Mouse (Mus musculus) lung, postnatal 10 days (tissue): ENCODE measurements around the gene Hpcal1.
A peak's percentile ranks its signal among the peaks of the same experiment; 100 is the strongest.

Source experiments
- DNase-seq: peaks from one replicate; pipeline ENCODE4 v3.0.0; 2021

Hpcal1 gene

DNA sequence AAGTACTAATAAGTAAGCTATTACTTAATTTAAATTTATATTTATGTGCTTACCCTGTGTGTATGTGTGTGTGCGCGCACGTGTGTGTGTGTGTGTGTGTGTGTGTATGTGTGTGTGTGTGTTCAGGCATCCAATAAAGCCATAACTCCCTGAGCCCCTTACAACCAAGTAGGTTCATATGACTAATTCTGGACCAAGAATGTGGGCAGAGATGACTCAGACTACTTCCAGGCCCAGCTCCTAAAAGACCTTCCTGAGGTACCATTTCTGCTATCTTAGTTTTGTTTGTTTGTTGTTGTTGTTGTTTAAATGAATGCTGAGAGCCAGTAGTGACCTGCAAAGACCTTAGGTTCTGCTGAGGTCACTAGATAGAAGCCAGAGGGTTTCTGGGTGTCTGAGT, 1.7 kb upstream of the Hpcal1 start:
- no peak for DNase-seq

- no peak for DNase-seq
Measured at GRCm38 (mm10) chr12:17689931-17690563, 609 bp upstream of the Hpcal1 start.

- peak; percentile 54 for DNase-seq
Measured at GRCm38 (mm10) chr12:17691320-17691876, 742 bp downstream of the Hpcal1 start.

DNA sequence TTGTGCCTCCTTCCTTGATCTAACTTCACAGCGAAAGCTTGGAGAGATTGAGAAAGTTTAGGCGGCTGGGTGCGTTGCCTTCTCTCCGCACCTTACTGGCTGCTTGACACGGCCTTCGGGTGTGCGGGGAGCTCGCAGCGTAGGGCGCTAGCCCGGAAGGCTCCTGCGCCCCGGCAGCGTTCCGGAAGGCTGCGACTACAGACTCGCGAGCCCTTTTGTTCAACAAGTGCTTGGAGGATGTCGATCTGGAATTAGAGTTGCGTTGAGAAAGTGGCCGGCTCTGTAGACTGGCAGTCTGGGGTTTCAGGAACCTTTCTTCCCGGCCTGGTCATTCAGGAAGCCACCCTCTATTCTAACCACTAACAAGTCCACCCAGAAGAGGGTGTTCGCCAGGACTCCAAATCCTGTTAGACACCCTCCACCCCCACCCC, 1.2 kb downstream of the Hpcal1 start:
- DNase-seq = peak; percentile 54

GRCm38 (mm10) chr12:17692356-17692755, 1.7 kb downstream of the Hpcal1 start:
- no peak for DNase-seq

- DNase-seq = no peak
Measured at GRCm38 (mm10) chr12:17692953-17693352, 2.3 kb downstream of the Hpcal1 start.

- DNase-seq = peak; percentile 27
Measured at GRCm38 (mm10) chr12:17694589-17695115, 4.0 kb downstream of the Hpcal1 start.

GRCm38 (mm10) chr12:17696395-17696794, 5.7 kb downstream of the Hpcal1 start:
- no peak for DNase-seq

- no peak for DNase-seq
Measured at GRCm38 (mm10) chr12:17698934-17699333, 8.3 kb downstream of the Hpcal1 start.

DNA sequence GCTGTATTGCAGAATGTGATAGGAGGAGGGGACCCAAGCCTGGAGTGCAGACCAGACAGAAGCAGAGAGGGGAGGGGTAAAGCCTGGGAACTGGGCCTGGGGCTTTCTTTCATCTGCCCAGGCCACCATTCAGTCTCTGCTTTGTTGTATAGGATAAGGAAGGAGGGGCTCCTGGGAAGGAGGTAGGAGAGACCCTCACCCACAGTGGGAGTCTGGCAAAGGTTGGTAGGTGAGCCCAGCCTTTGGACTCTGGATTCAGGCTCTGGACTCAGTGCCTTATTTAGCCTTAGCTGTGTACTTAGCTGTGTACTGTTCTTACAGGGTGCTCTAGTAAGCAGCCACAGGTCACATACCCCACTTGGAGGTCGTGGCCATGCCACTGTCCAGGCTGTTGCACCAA, 8.8 kb downstream of the Hpcal1 start:
- DNase-seq = no peak

DNA sequence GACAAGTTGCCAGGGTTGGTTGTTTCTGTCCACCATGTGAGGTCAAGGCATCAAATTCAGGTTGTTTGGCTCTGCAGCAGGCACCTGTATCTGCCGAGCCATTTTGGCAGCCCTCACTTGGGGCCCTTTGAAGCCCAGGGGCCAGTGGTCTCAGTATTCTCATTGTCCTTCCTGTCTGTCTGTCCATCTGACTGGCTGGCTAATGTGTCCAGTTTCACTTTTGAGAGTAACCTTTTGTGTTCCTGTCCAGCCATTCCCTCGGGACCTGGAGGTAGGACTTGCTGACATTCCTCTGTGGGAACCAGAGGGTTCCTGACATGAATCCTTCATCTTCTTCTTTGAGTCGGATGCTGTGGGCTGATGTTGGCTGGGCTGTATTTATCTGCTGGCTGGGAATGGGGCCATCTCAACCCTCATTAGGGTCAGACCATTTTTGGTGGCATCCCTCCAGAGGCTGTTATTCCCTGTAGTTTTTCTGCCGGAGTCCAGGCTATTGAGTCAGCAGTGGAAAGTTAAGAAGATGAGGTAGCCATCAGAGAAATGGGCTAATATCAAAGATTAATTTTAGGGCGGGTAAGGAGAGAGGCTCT, 10.6 kb downstream of the Hpcal1 start:
- peak; percentile 37 for DNase-seq

GRCm38 (mm10) chr12:17701795-17702194, 11.1 kb downstream of the Hpcal1 start:
- DNase-seq = no peak

DNA sequence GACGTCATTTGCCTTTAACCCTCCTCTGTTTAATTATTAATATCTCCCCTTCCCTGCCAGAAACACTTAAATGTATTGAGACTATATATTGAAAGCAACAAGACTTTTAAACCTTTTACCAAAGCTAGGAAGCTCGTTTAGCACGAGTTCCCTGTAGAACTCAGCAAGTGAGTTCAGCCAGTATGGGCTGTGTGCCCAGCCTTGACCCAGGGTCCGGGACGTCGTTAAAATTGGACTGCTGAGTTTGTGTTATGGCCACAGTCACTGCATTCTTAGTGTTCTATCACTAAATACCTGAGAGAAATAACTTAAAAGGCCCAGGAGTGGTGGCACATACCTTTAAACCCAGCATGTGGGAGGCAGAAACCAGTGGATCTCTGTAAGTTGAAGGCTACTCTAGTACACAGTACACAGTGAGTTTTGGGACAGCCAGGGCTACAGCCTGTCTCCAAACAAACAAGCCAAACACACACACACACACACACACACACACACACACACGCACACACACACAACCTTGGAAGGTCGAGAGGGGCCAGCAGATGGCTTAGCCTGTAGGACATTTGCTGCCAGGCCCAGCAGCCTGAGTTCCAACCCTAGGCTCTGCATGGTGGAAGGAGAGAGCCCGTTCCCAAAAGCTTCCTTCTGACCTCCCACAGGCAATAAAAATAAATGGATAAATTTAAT, 11.7 kb downstream of the Hpcal1 start:
- DNase-seq = no peak

DNA sequence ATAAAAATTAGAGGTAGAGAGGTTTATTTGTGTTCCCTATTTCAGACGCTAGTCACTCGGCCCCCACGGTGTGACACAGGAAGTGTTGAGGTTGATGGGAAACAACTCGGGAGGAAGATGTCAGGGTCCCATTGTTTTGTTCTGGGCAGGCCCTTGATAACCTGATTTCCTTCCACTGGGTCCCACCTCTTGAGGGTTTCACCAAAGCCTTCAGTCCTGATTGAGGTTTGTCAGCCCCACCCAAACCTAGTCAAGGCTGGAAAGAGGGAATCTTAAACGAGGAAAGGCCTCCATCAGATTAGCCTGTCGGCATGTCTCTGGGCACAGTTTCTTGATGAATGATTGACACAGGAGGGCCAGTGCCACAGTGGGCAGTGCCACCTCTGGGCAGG, 12.3 kb downstream of the Hpcal1 start:
- no peak for DNase-seq

- DNase-seq = no peak
Measured at GRCm38 (mm10) chr12:17703866-17704265, 13.2 kb downstream of the Hpcal1 start.

- no peak for DNase-seq
Measured at GRCm38 (mm10) chr12:17707472-17707871, 16.8 kb downstream of the Hpcal1 start.

DNA sequence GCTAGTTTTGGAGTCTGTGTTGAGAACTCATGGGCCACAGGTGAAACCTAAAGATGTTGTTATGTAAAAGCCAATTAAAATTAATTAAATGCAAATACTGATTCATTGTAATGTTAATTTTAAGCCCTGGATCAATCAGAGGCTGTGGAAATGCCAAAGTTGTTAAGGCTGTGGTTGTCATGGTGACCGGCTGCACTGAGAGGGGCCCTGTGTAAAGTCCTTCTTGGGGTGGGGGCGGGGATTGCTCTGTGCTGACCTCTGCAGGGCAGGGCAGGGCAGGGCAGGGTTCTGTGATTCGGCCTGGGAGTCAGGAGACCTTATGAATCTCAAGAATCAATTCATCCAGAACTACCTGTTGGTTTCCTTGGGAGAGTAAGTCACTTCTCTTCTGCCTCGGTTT, 18.8 kb downstream of the Hpcal1 start:
- DNase-seq = no peak

- DNase-seq = peak; percentile 40
Measured at GRCm38 (mm10) chr12:17709926-17710746, 19.5 kb downstream of the Hpcal1 start.

GRCm38 (mm10) chr12:17710747-17711092, 20.1 kb downstream of the Hpcal1 start:
- DNase-seq = no peak

DNA sequence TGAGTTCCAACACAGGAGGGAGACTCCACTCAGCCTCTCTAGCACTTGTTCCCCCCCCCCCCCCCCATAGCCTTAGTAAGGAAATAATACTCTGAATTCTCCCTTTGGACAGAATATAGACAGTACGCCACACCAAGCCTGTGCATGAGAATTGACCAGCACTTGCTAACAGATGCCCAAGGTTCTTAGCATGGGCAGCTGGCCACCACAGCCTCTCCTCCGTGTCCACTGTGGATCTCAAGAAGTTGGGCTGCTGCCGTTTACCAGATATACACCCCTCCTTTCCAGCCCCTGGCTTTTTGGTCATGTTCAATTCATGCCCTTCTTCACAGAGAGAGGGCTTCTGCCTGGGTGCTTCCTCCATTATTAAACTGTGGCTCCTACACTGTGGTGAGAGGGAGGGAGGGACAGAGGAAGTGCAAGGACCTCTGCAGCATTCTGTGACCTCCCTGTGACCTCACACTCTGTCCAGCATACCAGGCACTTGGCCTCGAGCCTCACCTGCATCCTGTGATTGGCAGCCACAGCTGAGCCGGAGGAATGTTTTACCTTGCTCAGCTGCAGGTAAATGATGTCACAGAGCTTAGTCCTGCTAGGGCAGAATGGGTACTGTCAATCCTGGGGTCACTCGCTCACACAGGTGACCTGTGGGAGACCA, 21.2 kb downstream of the Hpcal1 start:
- DNase-seq = no peak

DNA sequence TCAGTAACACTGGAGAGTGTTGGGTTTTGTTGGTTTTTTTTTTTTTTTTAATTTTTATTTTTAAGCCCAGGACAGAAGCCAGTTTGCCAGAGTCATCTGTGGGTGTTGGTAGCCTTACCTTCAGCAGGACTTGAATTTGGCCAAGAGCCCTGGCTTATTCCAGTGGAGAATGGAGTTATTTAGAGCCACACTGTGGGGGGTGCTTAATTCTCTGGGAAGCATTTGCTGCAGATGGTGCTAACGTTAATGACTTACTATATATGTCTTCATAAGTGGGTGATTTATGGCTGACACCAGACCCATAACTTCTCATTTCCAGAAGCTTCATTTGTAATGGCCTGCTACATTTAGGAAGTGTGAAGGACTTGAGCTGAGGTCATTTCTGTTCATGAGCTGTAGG, 21.9 kb downstream of the Hpcal1 start:
- no peak for DNase-seq

DNA sequence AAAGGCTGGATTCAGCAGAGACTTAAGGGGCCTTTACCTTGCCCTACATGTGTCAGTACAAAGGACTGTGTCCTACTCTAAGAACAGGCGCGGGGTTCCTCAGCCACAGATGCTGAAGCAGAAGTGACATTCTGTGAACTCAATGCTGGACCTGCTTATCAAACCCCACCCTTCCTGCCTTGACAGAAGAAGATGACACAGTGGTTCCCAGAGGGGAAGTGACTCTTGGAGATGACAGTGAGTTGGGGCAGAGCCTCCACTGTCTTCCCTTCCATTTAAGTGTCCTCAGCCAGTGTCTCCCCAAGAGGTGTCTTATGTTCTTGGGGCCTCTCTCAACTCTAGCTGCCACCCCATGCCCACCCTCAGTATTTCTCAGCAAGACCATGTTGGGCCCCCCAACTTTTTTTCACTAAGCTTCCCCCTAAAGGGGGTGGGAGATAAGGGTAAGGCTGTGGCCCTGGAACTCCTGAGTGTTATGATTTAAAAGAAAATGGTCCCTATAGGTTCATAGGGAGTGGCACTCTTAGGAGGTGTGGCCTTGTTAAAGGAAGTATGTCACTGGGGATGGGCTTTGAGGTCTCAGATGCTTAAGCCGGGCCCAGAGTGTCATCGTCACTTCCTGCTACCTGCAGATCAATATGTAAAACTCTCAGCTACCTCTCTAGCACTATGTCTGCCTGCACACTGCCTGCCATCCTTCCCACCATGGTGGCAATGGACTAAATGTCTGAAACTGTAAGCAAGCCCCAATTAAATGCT, 25.2 kb downstream of the Hpcal1 start:
- DNase-seq = no peak
